Mouse (Mus musculus): ENCODE measurements at regions not wholly inside any gene's neighbourhood (a gene's known extent, or its start where the extent isn't known, plus 50 kb on each side); places are given as distances from the start of the nearest gene placed in this dataset.

GRCm38 (mm10) chr4:71839803-71840773 is 82.3 kb upstream of the Gm11232 start:
- no peak overlapping the region for H3K9ac ChIP-seq (ENCODE audit: low read length)
- H3K4me2 ChIP-seq (ENCODE audit: low read length): no peak overlapping the region
- no peak overlapping the region for H3K27ac ChIP-seq (ENCODE audit: low read depth)
- H3K4me1 ChIP-seq (replicated peaks; ENCODE audit: control insufficient read depth, insufficient read depth, low read length): peaks cover 5% of the 10 kb centered on the region
- ATAC-seq (replicated peaks; ENCODE audit: low FRiP score, low TSS enrichment, low read depth) (no peak), DNase-seq (ENCODE audit: low spot score) (no peak)
- no peaks in the 10 kb centered on the region for H3K27me3 ChIP-seq (replicated peaks; ENCODE audit: control insufficient read depth, insufficient read depth, low read length)
- H3K4me3 ChIP-seq (ENCODE audit: low read depth, low read length): no peak overlapping the region
- no peaks in the 10 kb centered on the region for H3K36me3 ChIP-seq (ENCODE audit: control insufficient read depth, insufficient read depth, low read length)
- H3K9me3 ChIP-seq (ENCODE audit: control insufficient read depth, low read length): no peaks in the 10 kb centered on the region
- 45% methylated on average over 5 of the region's 5 CpGs for WGBS

- Histone ChIP-seq H3K4me1 (replicated peaks; ENCODE audit: control insufficient read depth, insufficient read depth, low read length) (peaks cover 5% of the 10 kb centered on the region), H3K27me3 (replicated peaks; ENCODE audit: control insufficient read depth, insufficient read depth, low read length) (no peaks in the 10 kb centered on the region), H3K4me3 (ENCODE audit: low read depth, low read length) (no peak overlapping the region), H3K9me3 (ENCODE audit: control insufficient read depth, low read length) (no peaks in the 10 kb centered on the region), H3K4me2 (ENCODE audit: low read length) (no peak overlapping the region), H3K36me3 (ENCODE audit: control insufficient read depth, insufficient read depth, low read length) (no peaks in the 10 kb centered on the region), H3K9ac (ENCODE audit: low read length) (no peak overlapping the region), H3K27ac (ENCODE audit: low read depth) (no peak overlapping the region)
- ATAC-seq (replicated peaks; ENCODE audit: low FRiP score, low TSS enrichment, low read depth) (no peak), DNase-seq (ENCODE audit: low spot score) (no peak)
- 47% methylated on average over 3 of the region's 3 CpGs for WGBS
Measured at GRCm38 (mm10) chr4:71839134-71839802, 81.5 kb upstream of the Gm11232 start.

- Histone ChIP-seq H3K27me3 (replicated peaks; ENCODE audit: control insufficient read depth, insufficient read depth, low read length) (no peaks in the 10 kb centered on the region), H3K9ac (ENCODE audit: low read length) (no peak overlapping the region), H3K4me3 (ENCODE audit: low read depth, low read length) (no peak overlapping the region), H3K4me2 (ENCODE audit: low read length) (no peak overlapping the region), H3K36me3 (ENCODE audit: control insufficient read depth, insufficient read depth, low read length) (no peaks in the 10 kb centered on the region), H3K4me1 (replicated peaks; ENCODE audit: control insufficient read depth, insufficient read depth, low read length) (peaks cover 5% of the 10 kb centered on the region), H3K9me3 (ENCODE audit: control insufficient read depth, low read length) (no peaks in the 10 kb centered on the region), H3K27ac (ENCODE audit: low read depth) (no peak overlapping the region)
- ATAC-seq (replicated peaks; ENCODE audit: low FRiP score, low TSS enrichment, low read depth) (no peak), DNase-seq (ENCODE audit: low spot score) (no peak)
- WGBS: 85% methylated on average over 1 of the region's 1 CpGs
Measured at GRCm38 (mm10) chr4:71835737-71836136, 78.0 kb upstream of the Gm11232 start.

- Histone ChIP-seq H3K9me3 (ENCODE audit: control insufficient read depth, low read length) (no peaks in the 10 kb centered on the region), H3K36me3 (ENCODE audit: control insufficient read depth, insufficient read depth, low read length) (no peaks in the 10 kb centered on the region), H3K4me2 (ENCODE audit: low read length) (no peak overlapping the region), H3K4me3 (ENCODE audit: low read depth, low read length) (no peak overlapping the region), H3K4me1 (replicated peaks; ENCODE audit: control insufficient read depth, insufficient read depth, low read length) (no peaks in the 10 kb centered on the region), H3K9ac (ENCODE audit: low read length) (no peak overlapping the region), H3K27ac (ENCODE audit: low read depth) (no peak overlapping the region), H3K27me3 (replicated peaks; ENCODE audit: control insufficient read depth, insufficient read depth, low read length) (no peaks in the 10 kb centered on the region)
- no peak for ATAC-seq (replicated peaks; ENCODE audit: low FRiP score, low TSS enrichment, low read depth)
- WGBS: 87% methylated on average over 4 of the region's 4 CpGs
- no peak for DNase-seq (ENCODE audit: low spot score)
Measured at GRCm38 (mm10) chr4:71811444-71811843, 53.7 kb upstream of the Gm11232 start.

GRCm38 (mm10) chr4:71808271-71808670 is 50.5 kb upstream of the Gm11232 start:
- DNase-seq (ENCODE audit: low spot score) (no peak), ATAC-seq (replicated peaks; ENCODE audit: low FRiP score, low TSS enrichment, low read depth) (no peak)
- WGBS: 42% methylated on average over 2 of the region's 2 CpGs
- Histone ChIP-seq H3K9me3 (ENCODE audit: control insufficient read depth, low read length) (no peaks in the 10 kb centered on the region), H3K27me3 (replicated peaks; ENCODE audit: control insufficient read depth, insufficient read depth, low read length) (no peaks in the 10 kb centered on the region), H3K4me3 (ENCODE audit: low read depth, low read length) (no peak overlapping the region), H3K36me3 (ENCODE audit: control insufficient read depth, insufficient read depth, low read length) (no peaks in the 10 kb centered on the region), H3K27ac (ENCODE audit: low read depth) (no peak overlapping the region), H3K4me1 (replicated peaks; ENCODE audit: control insufficient read depth, insufficient read depth, low read length) (no peaks in the 10 kb centered on the region), H3K9ac (ENCODE audit: low read length) (no peak overlapping the region), H3K4me2 (ENCODE audit: low read length) (no peak overlapping the region)

Measured in intestine, embryonic 14.5 days (tissue).